Mouse (Mus musculus): ENCODE measurements at regions not wholly inside any gene's neighbourhood (a gene's known extent, or its start where the extent isn't known, plus 50 kb on each side); places are given as distances from the start of the nearest gene placed in this dataset.

- no peak for TF ChIP-seq CTCF (IDR thresholded peaks at IDR 0.05; ENCODE audit: low read depth)
- no peak for TF ChIP-seq EP300 (optimal IDR thresholded peaks at IDR 0.05)
Measured at GRCm38 (mm10) chr4:64235534-64235933, 188.7 kb upstream of the Tnc start.
